Mouse (Mus musculus): ENCODE data around the gene Gm5108. TPM values are rescaled to one million over a fixed set of nuclear protein-coding genes. Genes with fewer than 3 reads are reported as not detected.

The Gm5108 gene
- polyA plus RNA-seq, 1 experiment from 2014 or later, result not detected

- WGBS, result 85% methylated on average over 7 of the region's 7 CpGs
- no peaks in the 10 kb centered on the region for H3K4me1 ChIP-seq
Observed at GRCm38 (mm10) chr5:67961708-67962629, 20.5 kb downstream of the Gm5108 start.

GRCm38 (mm10) chr5:67969536-67969935 is 28.1 kb downstream of the Gm5108 start:
- WGBS, result 39% methylated on average over 7 of the region's 7 CpGs
- Histone ChIP-seq H3K36me3 (ENCODE audit: poor library complexity, severe bottlenecking) (no peaks in the 10 kb centered on the region), H3K9me3 (replicated peaks) (no peaks in the 10 kb centered on the region), H3K27me3 (no peaks in the 10 kb centered on the region), H3K27ac (no peak overlapping the region), H3K4me2 (no peak overlapping the region), H3K9ac (no peak overlapping the region), H3K4me1 (peaks cover 7% of the 10 kb centered on the region; the same call in 1 of the 2 replicates), H3K4me3 (no peak overlapping the region)
- peak; percentile 84 for ATAC-seq

More at GRCm38 (mm10) chr5:67961708-67962629, 20.5 kb downstream of the Gm5108 start:
- Histone ChIP-seq H3K9me3 (replicated peaks) (no peaks in the 10 kb centered on the region), H3K4me3 (no peak overlapping the region), H3K36me3 (ENCODE audit: poor library complexity, severe bottlenecking) (no peaks in the 10 kb centered on the region), H3K27me3 (no peaks in the 10 kb centered on the region), H3K4me2 (no peak overlapping the region), H3K27ac (no peak overlapping the region), H3K9ac (no peak overlapping the region)
- no peak for ATAC-seq

DNA sequence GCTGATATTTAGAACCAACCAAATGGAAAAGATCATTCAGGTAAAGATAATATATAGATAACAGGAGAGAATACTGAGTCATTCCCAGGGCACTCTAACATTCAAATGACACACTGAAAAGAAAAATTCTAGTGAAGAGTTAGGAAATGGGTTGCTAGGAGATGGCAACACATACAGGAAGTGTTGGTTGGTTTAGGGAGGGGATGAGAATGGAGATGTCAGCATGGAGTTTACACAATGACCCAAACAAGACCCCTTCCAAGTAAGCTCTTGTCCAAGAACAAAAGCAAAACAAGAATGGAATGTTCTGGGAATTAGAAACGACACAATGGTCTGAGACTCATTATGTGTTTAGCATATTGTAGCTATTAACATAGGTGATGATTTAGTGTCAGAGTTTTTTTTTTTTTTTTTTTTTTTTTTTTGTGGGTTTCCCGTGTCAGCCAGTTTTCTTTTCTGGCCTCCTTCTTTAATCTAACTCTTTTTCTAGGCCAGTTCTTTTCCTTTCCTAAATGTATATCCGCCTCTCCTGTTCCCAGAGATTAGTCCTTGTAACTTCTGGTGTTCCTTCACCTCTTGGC is 40.6 kb downstream of the Gm5108 start:
- WGBS, result 50% methylated on average over 3 of the region's 3 CpGs

GRCm38 (mm10) chr5:67990426-67990825 is 49.0 kb downstream of the Gm5108 start:
- Histone ChIP-seq H3K27me3 (no peaks in the 10 kb centered on the region), H3K27ac (no peak overlapping the region), H3K9ac (no peak overlapping the region), H3K4me1 (no peaks in the 10 kb centered on the region), H3K9me3 (replicated peaks) (no peaks in the 10 kb centered on the region), H3K36me3 (ENCODE audit: poor library complexity, severe bottlenecking) (no peaks in the 10 kb centered on the region), H3K4me3 (no peak overlapping the region), H3K4me2 (no peak overlapping the region)
- no peak for ATAC-seq

More for the DNA sequence above, 40.6 kb downstream of the Gm5108 start:
- Histone ChIP-seq H3K27me3 (no peaks in the 10 kb centered on the region), H3K4me1 (no peaks in the 10 kb centered on the region), H3K4me2 (no peak overlapping the region), H3K27ac (no peak overlapping the region), H3K9ac (no peak overlapping the region), H3K9me3 (replicated peaks) (no peaks in the 10 kb centered on the region), H3K4me3 (no peak overlapping the region), H3K36me3 (ENCODE audit: poor library complexity, severe bottlenecking) (no peaks in the 10 kb centered on the region)
- no peak for ATAC-seq

GRCm38 (mm10) chr5:68002611-68003010 is 61.1 kb downstream of the Gm5108 start:
- H3K9me3 ChIP-seq (replicated peaks), result no peaks in the 10 kb centered on the region
- H3K27ac ChIP-seq, result no peak overlapping the region
- H3K4me3 ChIP-seq, result no peak overlapping the region
- ATAC-seq, result no peak
- no peaks in the 10 kb centered on the region for H3K4me1 ChIP-seq
- no peak overlapping the region for H3K4me2 ChIP-seq
- no peaks in the 10 kb centered on the region for H3K36me3 ChIP-seq (ENCODE audit: poor library complexity, severe bottlenecking)
- no peak overlapping the region for H3K9ac ChIP-seq
- 92% methylated on average over 6 of the region's 6 CpGs for WGBS
- no peaks in the 10 kb centered on the region for H3K27me3 ChIP-seq

DNA sequence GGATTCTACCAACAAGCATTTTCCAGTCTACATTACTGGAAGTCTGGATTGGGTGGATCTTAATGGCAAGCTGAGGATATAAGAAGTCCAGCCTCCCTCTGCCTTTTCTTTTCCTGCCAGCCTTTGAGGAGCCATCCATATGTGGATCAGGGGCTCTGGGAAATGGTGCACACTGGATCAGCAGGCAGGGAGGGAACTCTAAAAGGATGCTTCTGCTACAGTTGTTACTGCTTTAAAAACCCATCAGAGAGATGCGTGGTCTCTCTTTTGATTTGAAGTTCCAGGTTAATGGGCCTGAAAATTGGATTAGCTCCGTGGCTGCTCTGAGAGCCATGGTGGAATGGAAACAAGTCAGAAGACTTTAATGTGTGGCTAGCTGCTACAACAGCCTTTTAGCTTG is 62.4 kb downstream of the Gm5108 start:
- Histone ChIP-seq H3K4me2 (no peak overlapping the region), H3K36me3 (ENCODE audit: poor library complexity, severe bottlenecking) (no peaks in the 10 kb centered on the region), H3K27me3 (no peaks in the 10 kb centered on the region), H3K9ac (no peak overlapping the region), H3K4me1 (no peaks in the 10 kb centered on the region), H3K4me3 (no peak overlapping the region), H3K9me3 (replicated peaks) (no peaks in the 10 kb centered on the region), H3K27ac (no peak overlapping the region)
- no peak for ATAC-seq
- 1% methylated on average over 2 of the region's 2 CpGs for WGBS

GRCm38 (mm10) chr5:68004419-68004818 is 63.0 kb downstream of the Gm5108 start:
- no peaks in the 10 kb centered on the region for H3K4me1 ChIP-seq
- H3K27me3 ChIP-seq, result no peaks in the 10 kb centered on the region
- H3K9ac ChIP-seq, result no peak overlapping the region
- no peak overlapping the region for H3K4me2 ChIP-seq
- 70% methylated on average over 2 of the region's 2 CpGs for WGBS
- H3K4me3 ChIP-seq, result no peak overlapping the region
- no peaks in the 10 kb centered on the region for H3K36me3 ChIP-seq (ENCODE audit: poor library complexity, severe bottlenecking)
- no peak overlapping the region for H3K27ac ChIP-seq
- ATAC-seq, result no peak
- H3K9me3 ChIP-seq (replicated peaks), result no peaks in the 10 kb centered on the region

DNA sequence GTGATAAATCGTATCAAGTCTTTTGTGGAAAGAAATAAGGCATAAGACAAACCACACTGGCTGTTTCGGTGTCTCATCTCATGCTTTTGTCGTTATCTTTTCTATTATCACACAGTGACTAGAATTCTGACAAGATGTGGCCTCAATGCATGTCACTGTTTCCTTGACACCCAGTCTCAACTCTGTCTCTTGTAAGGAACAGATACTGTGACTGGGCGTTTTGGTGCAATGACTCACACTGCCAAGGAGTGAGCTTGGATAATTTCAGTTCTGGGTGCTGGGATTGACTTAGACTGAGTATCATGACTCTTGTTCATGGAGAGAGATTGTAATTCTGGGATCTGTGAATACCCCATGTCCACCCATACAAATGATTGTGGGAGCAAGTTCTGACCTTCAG is 65.6 kb downstream of the Gm5108 start:
- Histone ChIP-seq H3K4me2 (no peak overlapping the region), H3K27ac (no peak overlapping the region), H3K36me3 (ENCODE audit: poor library complexity, severe bottlenecking) (no peaks in the 10 kb centered on the region), H3K9ac (no peak overlapping the region), H3K4me1 (no peaks in the 10 kb centered on the region), H3K4me3 (no peak overlapping the region), H3K9me3 (replicated peaks) (no peaks in the 10 kb centered on the region), H3K27me3 (no peaks in the 10 kb centered on the region)
- ATAC-seq, result no peak
- WGBS, result 89% methylated on average over 4 of the region's 4 CpGs

- no peaks in the 10 kb centered on the region for H3K9me3 ChIP-seq (replicated peaks)
- H3K4me3 ChIP-seq, result no peak overlapping the region
- 72% methylated on average over 3 of the region's 3 CpGs for WGBS
- no peaks in the 10 kb centered on the region for H3K27me3 ChIP-seq
- no peaks in the 10 kb centered on the region for H3K36me3 ChIP-seq (ENCODE audit: poor library complexity, severe bottlenecking)
- ATAC-seq, result no peak
- no peak overlapping the region for H3K4me2 ChIP-seq
- no peak overlapping the region for H3K27ac ChIP-seq
- no peak overlapping the region for H3K9ac ChIP-seq
- H3K4me1 ChIP-seq, result no peaks in the 10 kb centered on the region
Observed at GRCm38 (mm10) chr5:68011569-68011968, 70.1 kb downstream of the Gm5108 start.

DNA sequence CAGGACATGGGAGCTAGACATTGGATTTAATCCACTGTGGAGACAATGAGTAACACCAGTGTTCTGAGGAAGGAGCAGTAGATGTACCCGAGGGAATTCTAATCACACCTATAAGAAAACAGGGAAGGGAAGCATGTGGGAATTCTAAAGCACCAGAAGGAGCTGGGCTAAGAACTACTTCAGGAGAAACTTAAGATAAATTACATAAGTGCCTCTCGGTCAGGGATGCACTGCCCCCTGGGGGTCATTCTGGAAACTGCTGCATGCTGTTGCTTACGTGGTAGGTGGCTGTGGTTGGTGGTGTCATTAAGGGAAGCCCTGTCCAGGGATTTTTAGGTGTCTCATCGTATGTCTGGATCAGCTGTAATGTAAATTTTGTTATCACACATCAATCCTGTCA is 71.1 kb downstream of the Gm5108 start:
- Histone ChIP-seq H3K4me1 (no peaks in the 10 kb centered on the region), H3K27ac (no peak overlapping the region), H3K4me3 (no peak overlapping the region), H3K9me3 (replicated peaks) (no peaks in the 10 kb centered on the region), H3K36me3 (ENCODE audit: poor library complexity, severe bottlenecking) (no peaks in the 10 kb centered on the region), H3K27me3 (no peaks in the 10 kb centered on the region), H3K9ac (no peak overlapping the region), H3K4me2 (no peak overlapping the region)
- peak; percentile 78 for ATAC-seq
- 12% methylated on average over 4 of the region's 4 CpGs for WGBS

GRCm38 (mm10) chr5:68020870-68021269 is 79.4 kb downstream of the Gm5108 start:
- Histone ChIP-seq H3K4me3 (no peak overlapping the region), H3K9ac (no peak overlapping the region), H3K9me3 (replicated peaks) (no peaks in the 10 kb centered on the region), H3K27me3 (no peaks in the 10 kb centered on the region), H3K27ac (no peak overlapping the region), H3K36me3 (ENCODE audit: poor library complexity, severe bottlenecking) (no peaks in the 10 kb centered on the region), H3K4me2 (no peak overlapping the region), H3K4me1 (no peaks in the 10 kb centered on the region)
- 87% methylated on average over 2 of the region's 2 CpGs for WGBS
- ATAC-seq, result no peak
